Mouse (Mus musculus) monocyte, adult 59 days (primary cell): Measurements from ENCODE around the gene Syngr2. TPM values are rescaled to one million over a fixed set of nuclear protein-coding genes. Genes with fewer than 3 reads are reported as not detected.

ENCODE experiments used
- total RNA-seq, 2 experiments: library from RNA; stranded (reverse); gene quantifications; one replicate each; pipeline ENCODE4 v1.2.4; 2023

Syngr2 gene
- 100 to 1,000 TPM; 264 to 272 TPM for total RNA-seq

DNA sequence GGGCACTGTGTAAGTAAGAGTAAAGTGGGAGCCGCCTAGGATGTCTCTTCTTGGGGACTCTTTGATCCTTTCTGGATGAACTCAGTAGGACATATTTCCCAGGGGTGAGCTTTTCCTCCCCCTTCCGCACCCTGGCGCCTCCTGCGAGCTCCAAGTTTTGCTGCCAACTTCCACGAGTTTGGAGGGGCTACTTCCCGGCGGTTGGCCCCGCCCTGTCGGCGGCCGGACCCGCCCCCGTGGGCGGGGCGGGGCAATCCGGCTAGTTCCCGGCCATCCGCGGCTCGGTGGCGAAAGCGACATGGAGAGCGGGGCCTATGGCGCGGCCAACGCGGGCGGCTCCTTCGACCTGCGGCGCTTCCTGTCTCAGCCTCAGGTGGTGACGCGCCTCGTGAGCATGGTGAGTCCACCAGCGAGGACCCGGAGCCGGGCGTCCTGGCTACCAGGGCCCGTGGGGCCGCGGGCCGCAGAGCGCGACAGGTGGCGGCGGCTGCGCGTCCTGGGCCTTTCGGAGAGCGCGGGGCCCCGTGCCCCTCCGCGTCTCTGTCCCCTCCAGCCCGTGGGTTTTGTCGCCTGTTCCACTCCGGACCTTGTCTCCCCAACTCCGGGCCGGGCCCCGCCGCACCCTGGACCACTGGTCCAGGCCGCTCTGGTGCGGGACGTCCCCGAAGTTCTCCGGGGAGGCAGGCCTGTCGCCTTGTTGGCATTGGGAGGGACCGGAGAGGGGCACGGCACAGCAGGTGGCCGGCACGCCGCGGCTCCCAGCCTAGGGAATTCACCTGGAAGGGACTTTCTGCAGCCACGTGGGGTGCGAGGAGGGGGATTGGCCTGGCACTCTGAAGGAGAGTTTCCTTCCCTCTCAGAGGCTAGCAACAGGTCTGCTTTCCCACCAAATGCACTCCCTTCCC, at the start of gene Syngr2, which contains the start of gene Gm20708:
Gene Syngr2 (plus strand): TSS at position 262 of the 905 bp plus-strand sequence.
Gene Gm20708 (plus strand): TSS at position 262 of the 905 bp plus-strand sequence.

DNA sequence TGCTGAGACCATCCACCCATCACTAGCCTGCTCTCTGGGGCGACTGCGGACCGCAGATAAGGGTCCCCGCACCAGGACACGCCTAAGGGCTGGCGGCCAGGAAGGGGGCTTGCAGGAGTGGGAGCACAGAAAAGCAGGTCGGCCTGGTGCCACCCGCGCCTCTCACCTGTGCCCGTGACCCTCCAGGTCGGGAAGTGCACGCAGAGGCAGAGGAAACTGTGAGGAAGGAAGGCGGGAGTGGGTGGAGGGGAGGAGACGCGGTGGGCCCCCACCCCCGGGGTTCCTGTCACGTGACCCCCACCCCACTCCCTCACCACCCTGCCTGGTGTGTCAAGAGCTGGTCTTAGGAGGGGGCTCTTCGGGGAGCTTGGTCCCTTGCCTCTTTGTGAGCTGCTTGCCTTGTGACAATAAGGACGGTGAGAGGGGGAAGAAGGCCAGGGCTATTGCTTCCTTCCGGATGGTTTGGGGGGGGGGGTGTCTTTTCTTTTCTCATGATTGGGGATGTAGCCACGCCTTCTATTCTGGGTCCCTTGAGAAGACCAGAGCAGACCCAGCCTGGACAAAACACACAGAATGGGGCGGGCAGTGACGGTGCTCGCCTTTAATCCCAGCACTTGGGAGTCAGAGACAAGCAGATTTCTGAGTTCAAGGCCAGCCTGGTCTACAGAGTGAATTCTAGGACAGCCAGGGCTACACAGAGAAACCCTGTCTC, 27.3 kb upstream of the Syngr2 start, which contains the start of the genes Tmc8 and Tmc6:
Gene Tmc8 (plus strand): TSS at position 84 of the 712 bp plus-strand sequence.
Gene Tmc6 (minus strand): TSS at position 206 of the 712 bp plus-strand sequence.

DNA sequence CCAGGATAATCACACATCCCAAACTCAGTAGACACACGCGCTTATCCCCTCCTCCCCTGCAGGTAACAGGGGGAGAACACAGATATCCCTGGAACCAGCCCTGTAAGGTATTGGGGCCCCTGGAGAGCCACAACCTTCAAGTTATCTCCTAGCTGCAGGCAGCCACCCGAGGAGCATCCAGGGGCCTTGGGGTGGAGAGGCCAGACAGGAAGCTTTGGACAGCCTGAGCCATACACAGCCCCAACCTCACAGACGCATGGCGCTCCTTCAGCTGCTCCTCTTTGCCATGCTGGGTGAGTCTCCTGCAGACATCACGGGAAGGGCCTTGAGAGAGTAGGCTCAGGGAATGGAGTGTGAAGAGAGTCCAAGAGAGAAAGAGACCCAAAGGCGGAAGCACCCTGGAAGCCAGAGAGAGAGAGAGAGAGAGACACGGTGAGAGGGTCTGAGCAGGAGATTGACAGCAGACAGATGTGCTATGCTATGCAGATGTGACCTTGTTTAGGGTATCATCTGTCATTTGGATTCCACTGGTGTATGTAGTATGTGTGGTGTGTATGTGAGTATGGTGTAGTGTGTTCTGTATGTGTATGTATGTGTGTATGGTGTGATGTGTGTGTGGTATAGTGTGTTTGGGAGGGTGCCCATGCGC, 11.8 kb upstream of the Syngr2 start, which contains the start of gene 6030468B19Rik:
Gene 6030468B19Rik (plus strand): TSS at position 150 of the 649 bp plus-strand sequence.

DNA sequence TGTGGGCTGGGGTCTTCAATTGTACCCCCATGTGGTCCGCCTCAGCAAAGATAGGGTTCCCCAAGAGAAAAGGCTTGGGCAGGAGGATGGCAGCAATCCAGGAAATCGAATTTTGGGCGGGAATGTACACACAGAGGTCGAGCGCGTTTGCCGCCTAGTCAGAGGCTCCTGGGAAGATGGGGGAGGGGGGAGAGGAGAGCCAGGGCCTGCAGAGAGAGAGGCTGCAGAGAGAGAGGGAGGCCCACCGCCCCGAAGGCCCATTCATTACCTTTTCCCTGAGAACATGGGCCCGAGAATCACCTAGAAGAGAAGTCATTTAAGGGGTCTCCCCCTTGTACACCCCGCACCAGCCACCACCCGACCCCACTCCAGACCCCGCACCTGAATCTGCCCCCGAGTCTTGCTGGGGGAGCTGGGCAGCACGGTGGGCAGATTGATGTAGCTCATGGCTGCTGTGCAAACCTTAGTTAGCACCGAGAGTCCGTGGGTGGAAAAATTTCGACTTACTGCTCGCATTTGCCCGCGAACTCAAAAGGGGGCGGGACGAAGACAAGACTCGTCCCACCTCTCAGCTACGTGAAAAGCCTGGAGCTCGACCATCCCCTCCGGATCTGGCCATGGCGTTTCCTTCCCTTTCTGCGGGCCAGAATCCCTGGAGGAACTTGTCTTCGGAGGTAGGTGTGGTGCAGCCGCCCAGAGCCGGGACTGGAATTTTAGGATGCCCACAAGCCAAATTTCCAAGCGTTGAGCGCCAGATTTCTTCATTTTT, 16.0 kb downstream of the Syngr2 start, which contains the start of the genes Afmid and Tk1:
Gene Afmid (plus strand): TSS at position 592 of the 769 bp plus-strand sequence.
Gene Tk1 (minus strand): TSS at position 760 of the 769 bp plus-strand sequence.

DNA sequence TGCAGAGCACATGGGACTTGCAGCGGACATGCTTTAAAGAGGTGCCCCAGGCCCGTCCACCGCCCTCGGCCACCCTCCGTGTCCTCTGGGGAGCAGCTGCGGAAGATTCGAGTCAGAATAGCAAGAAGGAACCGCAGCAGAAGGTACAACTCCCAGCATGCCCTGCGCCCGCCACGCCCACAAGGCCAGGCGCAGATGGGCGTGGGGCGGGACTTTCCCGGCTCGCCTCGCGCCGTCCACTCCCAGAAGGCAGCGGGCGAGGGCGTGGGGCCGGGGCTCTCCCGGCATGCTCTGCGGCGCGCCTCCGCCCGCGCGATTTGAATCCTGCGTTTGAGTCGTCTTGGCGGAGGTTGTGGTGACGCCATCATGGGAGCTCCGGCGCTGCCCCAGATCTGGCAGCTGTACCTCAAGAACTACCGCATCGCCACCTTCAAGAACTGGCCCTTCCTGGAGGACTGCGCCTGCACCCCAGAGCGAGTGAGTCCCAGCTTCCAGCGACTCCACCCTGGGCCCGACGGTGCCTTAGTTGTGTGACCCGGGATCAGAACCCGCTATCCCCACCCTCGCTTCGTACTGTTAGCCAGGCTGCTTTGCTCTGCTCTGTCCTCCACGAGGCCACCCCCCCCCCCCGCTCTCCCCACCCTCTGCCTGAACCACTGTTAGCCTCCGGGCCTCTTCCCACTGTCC, 39.7 kb downstream of the Syngr2 start, which contains the start of gene Birc5:
Gene Birc5 (plus strand): TSS at position 267 of the 687 bp plus-strand sequence.

DNA sequence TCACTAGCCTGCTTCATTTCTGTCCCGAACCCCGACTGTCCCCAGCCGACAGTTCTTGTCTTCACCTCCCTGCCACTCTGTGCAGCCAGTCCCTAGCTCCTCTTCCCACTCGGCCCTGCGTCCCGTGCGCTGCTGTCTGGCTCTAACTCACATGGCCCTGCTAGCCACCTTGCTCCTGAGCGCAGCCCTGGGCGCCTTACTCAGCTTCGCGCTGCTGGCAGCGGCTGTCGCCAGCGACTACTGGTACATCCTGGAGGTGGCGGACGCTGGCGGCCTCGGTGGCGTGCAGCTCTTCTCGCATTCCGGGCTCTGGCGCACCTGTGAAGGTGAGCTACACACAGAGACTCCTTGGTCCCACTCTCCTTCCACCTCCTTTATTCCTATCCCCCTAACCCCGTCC, 51.1 kb downstream of the Syngr2 start, which contains the start of gene Tmem235:
Gene Tmem235 (plus strand): TSS at position 152 of the 400 bp plus-strand sequence.

Other genes with a start within 250 kb of the Syngr2 start
- 10 to 100 TPM; 41.2 to 45.0 TPM for gene Tnrc6c, start 155.4 kb upstream of the Syngr2 start, total RNA-seq
- 10 to 100 TPM; 41.1 to 42.9 TPM for gene Tmc8, start 27.6 kb upstream of the Syngr2 start, total RNA-seq
- gene Tmc6, start 27.5 kb upstream of the Syngr2 start, total RNA-seq: 100 to 1,000 TPM; 226 to 288 TPM
- gene 6030468B19Rik, start 12.0 kb upstream of the Syngr2 start, total RNA-seq: not detected
- 1 to 10 TPM; 5.3 to 8.7 TPM for gene Gm20708, start within 50 bp of the Syngr2 start, total RNA-seq
- gene Afmid, start 16.3 kb downstream of the Syngr2 start, total RNA-seq: 10 to 100 TPM in 1 of 2 experiments, 1 to 10 TPM in 1; 10.0 to 13.1 TPM
- 10 to 100 TPM in 1 of 2 experiments, 1 to 10 TPM in 1; 9.9 to 13.4 TPM for gene Tk1, start 16.4 kb downstream of the Syngr2 start, total RNA-seq
- 1 to 10 TPM; 1.1 to 1.3 TPM for gene Birc5, start 39.6 kb downstream of the Syngr2 start, total RNA-seq
- not detected for gene Tmem235, start 51.1 kb downstream of the Syngr2 start, total RNA-seq
- 1 to 10 TPM; 4.1 to 6.9 TPM for gene Tha1, start 63.8 kb downstream of the Syngr2 start, total RNA-seq
- gene Socs3, start 160.4 kb downstream of the Syngr2 start, total RNA-seq: 100 to 1,000 TPM; 359 to 389 TPM
- gene Pgs1, start 176.6 kb downstream of the Syngr2 start, total RNA-seq: 10 to 100 TPM; 76.2 to 76.4 TPM